Mouse (Mus musculus) layer of hippocampus, postnatal 14 days (tissue): ENCODE data around the gene Plb1. TPM values are rescaled to one million over a fixed set of nuclear protein-coding genes. Genes with fewer than 3 reads are reported as not detected.

Experiments used
- total RNA-seq, 2 experiments: library from RNA; stranded (reverse); gene quantifications; 2 replicates each; pipeline ENCODE4 v1.2.3; 2021

Plb1 gene
- total RNA-seq, 2 experiments from 2014 or later = 0.46 to 0.72 TPM

Other genes starting within 250 kb of the Plb1 start
- gene Fosl2, start 96.9 kb upstream of the Plb1 start, total RNA-seq = 10 to 100 TPM; 42.2 to 43.1 TPM
- gene Ppp1cb, start 226.1 kb downstream of the Plb1 start, total RNA-seq = 100 to 1,000 TPM; 382 to 407 TPM